Comparison of ENCODE assay signal across 8 mouse cellular contexts in the genomic region with DNA sequence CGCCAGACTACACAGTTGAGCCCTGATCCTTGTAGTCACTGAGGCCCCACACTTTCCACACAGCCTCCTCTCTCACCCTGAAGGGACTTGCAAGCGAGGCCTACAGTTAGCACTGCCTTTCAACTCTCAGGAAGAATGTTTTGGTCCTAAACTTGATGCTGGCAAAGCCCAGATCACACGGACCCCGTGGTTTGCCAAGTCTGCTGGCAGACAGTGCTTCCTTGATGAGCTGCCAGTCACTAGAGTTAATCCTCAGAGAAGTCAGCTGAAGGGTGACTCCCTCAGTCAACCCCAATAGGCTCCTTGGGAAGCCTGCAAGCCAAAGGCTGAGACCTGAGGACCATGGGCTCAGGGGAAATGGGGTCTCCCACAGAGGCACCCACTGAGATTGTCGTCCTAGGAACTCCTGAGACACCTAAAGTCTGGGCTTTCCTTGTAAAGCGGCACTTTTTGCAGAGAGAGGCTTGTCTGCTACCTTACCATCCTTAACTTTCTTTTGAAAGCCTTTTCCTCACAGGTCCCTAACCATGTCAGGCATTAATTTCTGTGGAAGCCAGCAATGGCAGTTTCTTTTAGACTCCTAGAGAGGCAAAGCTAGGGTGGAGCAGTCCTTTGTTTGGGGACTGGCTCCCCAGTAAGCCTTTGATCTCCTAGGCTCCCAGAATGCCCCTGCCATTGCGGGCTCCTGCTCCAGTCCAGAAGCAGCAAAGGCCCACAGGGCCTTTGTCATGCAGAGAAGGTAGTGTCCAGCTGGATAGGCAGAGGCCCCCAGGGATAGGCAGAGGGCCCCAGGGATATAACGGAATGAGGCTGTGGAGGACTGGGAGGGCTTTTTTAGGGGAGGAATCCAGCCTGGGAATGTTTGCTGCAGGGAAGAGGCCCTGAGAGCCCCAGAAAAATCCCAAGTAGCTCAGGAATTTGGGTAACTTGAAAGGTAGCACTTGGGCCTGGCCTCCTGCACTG. TPM values are rescaled to one million over a fixed set of nuclear protein-coding genes. Genes with fewer than 3 reads are reported as not detected.
A peak's percentile ranks its signal among the peaks of the same experiment; 100 is the strongest.
DNase-seq lines count a peak whose midpoint lies in the region; ATAC-seq and TF ChIP-seq lines count a peak whose summit lies in the region.

No protein-coding gene starts in this region.

- WGBS in heart, embryonic 14.5 days = 41% methylated on average over 8 of the region's 8 CpGs

- ATAC-seq in heart, embryonic 14.5 days (ENCODE audit: insufficient number of reproducible peaks, insufficient read depth, low FRiP score, low read depth) = peak; percentile 41; the same call in 1 of the 2 replicates

- H3K4me2 ChIP-seq in heart, embryonic 14.5 days (ENCODE audit: low read length) = 0 out of 2 replicates have a peak overlapping the region, but pooled peaks have one; percentile 8

- no peak for TF ChIP-seq CTCF in left cerebral cortex, adult 2 months (IDR thresholded peaks at IDR 0.05)

- no peak overlapping the region; the same call in 1 of the 2 replicates for H3K9ac ChIP-seq in heart, embryonic 14.5 days (ENCODE audit: low read length)

- H3K9me3 ChIP-seq in heart, embryonic 14.5 days (ENCODE audit: control insufficient read depth, low read length) = no peaks in the 10 kb centered on the region

- intact Hi-C loops in left cerebral cortex, adult 2 months (cut with DNase I) = no loop called here

- no peaks in the 10 kb centered on the region for H3K27me3 ChIP-seq in heart, embryonic 14.5 days (ENCODE audit: control insufficient read depth, insufficient read depth, low read length)

- peaks cover 20 to 21% of the 10 kb centered on the region in 2 experiments for H3K4me1 ChIP-seq in heart, embryonic 14.5 days (ENCODE audit: control insufficient read depth in 2 of 2, insufficient read depth in 2 of 2, low read length in 2 of 2)

- no peaks in the 10 kb centered on the region for H3K36me3 ChIP-seq in heart, embryonic 14.5 days (ENCODE audit: control insufficient read depth, insufficient read depth, low read length)

- peak overlapping the region; percentile 55 for H3K27ac ChIP-seq in heart, embryonic 14.5 days (replicated peaks in 1 of 2; ENCODE audit: control insufficient read depth in 1 of 2, insufficient read depth in 1 of 2, low read depth in 2 of 2, low read length in 2 of 2)
- no peak overlapping the region; the same call in 1 of the 2 replicates for H3K27ac ChIP-seq in left cerebral cortex, adult 2 months

- no peak overlapping the region for H3K4me3 ChIP-seq in heart, embryonic 14.5 days (ENCODE audit: control insufficient read depth in 1 of 2, insufficient read depth in 1 of 2, low read depth in 1 of 2, low read length in 2 of 2)
- no peak overlapping the region for H3K4me3 ChIP-seq in left cerebral cortex, adult 2 months

- peak; percentile 16 for DNase-seq in layer of hippocampus, postnatal 14 days (ENCODE audit: low spot score in 2 of 2)
- DNase-seq in layer of hippocampus, adult 9-11 months = no peak
- DNase-seq in embryo, embryonic 9.5 days (ENCODE audit: extremely low spot score) = peak; percentile 74
- peak; percentile 41 for DNase-seq in lung, postnatal 25 days (ENCODE audit: low spot score)
- DNase-seq in liver = no peak
- DNase-seq in left cerebral cortex, adult 2 months (ENCODE audit: extremely low spot score in 1 of 2, low spot score in 2 of 2) = no peak
- no peak for DNase-seq in urinary bladder, postnatal 10 days (ENCODE audit: low spot score)

RNA-seq across cellular contexts. Expression of a gene that starts 44.4 kb away (rescaled TPM):
- 10 to 100 TPM; 12.5 to 12.8 TPM for total RNA-seq in layer of hippocampus, postnatal 14 days (2021)
- polyA plus RNA-seq in heart, embryonic 14.5 days (2014; fragmentation: Nextera tagmentation; extraction: Ambion mirVana) = 7.5 and 8.2 TPM in 2 replicates
- 10 to 100 TPM; 12.6 to 12.9 TPM for total RNA-seq in left cerebral cortex, adult 2 months (2021)

Comparison
In these comparisons a context has a peak if more than half of its experiments do, and no peak if none do; other contexts are left out.
1. DNase-seq: peak in layer of hippocampus, postnatal 14 days (2 of 2), embryo, embryonic 9.5 days (single experiment) and lung, postnatal 25 days (single experiment); none in layer of hippocampus, adult 9-11 months (single experiment), liver (single experiment), left cerebral cortex, adult 2 months (0 of 2) and urinary bladder, postnatal 10 days (single experiment).